Mouse (Mus musculus) erythroblast, embryonic 14.5 days (primary cell): Measurements from ENCODE around the gene Kcnj9.

ENCODE experiments used
- GATA1 ChIP-seq: IDR thresholded peaks from 2 replicates; pipeline ENCODE4 v1.6.1; 2012; ENCODE audit warnings: low read length, inconsistent platforms, mixed read lengths
- TAL1 ChIP-seq: IDR thresholded peaks from 3 replicates; pipeline ENCODE4 v1.6.1; 2012; ENCODE audit warnings: low read length, inconsistent platforms, mixed read lengths

DNA sequence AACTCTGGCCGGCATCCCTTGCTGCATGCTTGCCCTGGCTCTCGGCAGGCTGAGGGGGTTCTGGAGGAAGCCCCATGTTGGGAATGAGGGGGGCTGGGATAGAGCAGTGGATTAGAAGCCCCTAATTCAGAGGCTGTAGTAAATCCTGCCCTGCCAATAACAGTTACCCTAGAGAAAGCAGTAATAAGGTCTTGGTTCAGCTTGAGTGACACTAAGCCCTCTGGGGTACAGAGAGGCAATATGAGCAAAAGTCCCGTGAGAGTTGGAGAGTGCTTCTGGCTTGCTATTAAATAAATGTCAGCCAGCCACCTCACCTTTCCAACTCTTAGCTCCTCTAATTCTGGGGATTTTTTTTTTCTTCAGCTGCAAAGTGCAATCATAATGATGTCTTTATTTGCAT is 26.2 kb upstream of the Kcnj9 start:
- TF ChIP-seq GATA1 (no peak), TAL1 (no peak)
